Mouse (Mus musculus): ENCODE data around the gene Tex26.

- TF ChIP-seq ZC3H11A (IDR thresholded peaks at IDR 0.05; ENCODE audit: borderline replicate concordance, low read depth, low read length) (no peak), CHD2 (IDR thresholded peaks at IDR 0.05; ENCODE audit: low read depth, low read length) (no peak), MAFK (IDR thresholded peaks at IDR 0.05; ENCODE audit: insufficient read depth, low read depth, low read length) (no peak), ZNF384 (IDR thresholded peaks at IDR 0.05; ENCODE audit: low read depth, low read length) (no peak)
Observed at GRCm38 (mm10) chr5:149513438-149514086, 74.1 kb downstream of the Tex26 start.
